Mouse (Mus musculus): Measurements from ENCODE around the gene Traip.

Gene Traip

GRCm38 (mm10) chr9:107934146-107934545, 15.8 kb upstream of the Traip start:
- DNase-seq (ENCODE audit: low spot score), result peak; percentile 34

GRCm38 (mm10) chr9:107935374-107935773, 14.6 kb upstream of the Traip start, which contains the start of gene Camkv:
TSS of gene Camkv (plus strand) at chr9:107935674.
- DNase-seq (ENCODE audit: low spot score), result no peak

GRCm38 (mm10) chr9:107935790-107936214, 14.1 kb upstream of the Traip start:
- peak; percentile 49 for DNase-seq (ENCODE audit: low spot score)

- DNase-seq (ENCODE audit: low spot score), result peak; percentile 34
Measured at GRCm38 (mm10) chr9:107936215-107936822, 13.6 kb upstream of the Traip start.

GRCm38 (mm10) chr9:107936831-107937230, 13.1 kb upstream of the Traip start:
- no peak for DNase-seq (ENCODE audit: low spot score)

GRCm38 (mm10) chr9:107947241-107948194, 2.4 kb upstream of the Traip start:
- no peak for DNase-seq (ENCODE audit: low spot score)

- no peak for DNase-seq (ENCODE audit: low spot score)
Measured at GRCm38 (mm10) chr9:107949184-107949921, 583 bp upstream of the Traip start.

GRCm38 (mm10) chr9:107950460-107951355, 772 bp downstream of the Traip start:
- DNase-seq (ENCODE audit: low spot score), result peak; percentile 98

GRCm38 (mm10) chr9:107955613-107956289, 5.8 kb downstream of the Traip start:
- DNase-seq (ENCODE audit: low spot score), result no peak

- no peak for DNase-seq (ENCODE audit: low spot score)
Measured at GRCm38 (mm10) chr9:107957141-107957540, 7.2 kb downstream of the Traip start.

GRCm38 (mm10) chr9:107959896-107960295, 10.0 kb downstream of the Traip start:
- no peak for DNase-seq (ENCODE audit: low spot score)

- DNase-seq (ENCODE audit: low spot score), result no peak
Measured at GRCm38 (mm10) chr9:107960928-107961327, 11.0 kb downstream of the Traip start.

- DNase-seq (ENCODE audit: low spot score), result no peak
Measured at GRCm38 (mm10) chr9:107961351-107961762, 11.4 kb downstream of the Traip start.

- no peak for DNase-seq (ENCODE audit: low spot score)
Measured at GRCm38 (mm10) chr9:107961881-107962280, 11.9 kb downstream of the Traip start.

GRCm38 (mm10) chr9:107962916-107963315, 13.0 kb downstream of the Traip start:
- DNase-seq (ENCODE audit: low spot score), result no peak

GRCm38 (mm10) chr9:107963700-107964099, 13.8 kb downstream of the Traip start:
- peak; percentile 93 for DNase-seq (ENCODE audit: low spot score)

GRCm38 (mm10) chr9:107964681-107965080, 14.7 kb downstream of the Traip start:
- no peak for DNase-seq (ENCODE audit: low spot score)

- no peak for DNase-seq (ENCODE audit: low spot score)
Measured at GRCm38 (mm10) chr9:107966676-107967075, 16.7 kb downstream of the Traip start.

- DNase-seq (ENCODE audit: low spot score), result no peak
Measured at GRCm38 (mm10) chr9:107967437-107967836, 17.5 kb downstream of the Traip start.

- DNase-seq (ENCODE audit: low spot score), result no peak
Measured at GRCm38 (mm10) chr9:107968531-107968930, 18.6 kb downstream of the Traip start.

- no peak for DNase-seq (ENCODE audit: low spot score)
Measured at GRCm38 (mm10) chr9:107970311-107970710, 20.4 kb downstream of the Traip start.
